Mouse (Mus musculus) olfactory bulb, adult 2 months (tissue): Measurements from ENCODE around the gene Arfgef2. TPM values are rescaled to one million over a fixed set of nuclear protein-coding genes. Genes with fewer than 3 reads are reported as not detected.

ENCODE experiments used
- H3K27ac ChIP-seq: fragments of 200-500 bp; 2 replicates; pipeline ENCODE4 v1.5.1; 2012; ENCODE audit warnings: low read depth, low read length; ENCODE audit not compliant: insufficient read depth
- H3K4me1 ChIP-seq: fragments of 200-500 bp; 2 replicates; pipeline ENCODE4 v1.6.1; 2012; ENCODE audit warnings: low read length; ENCODE audit not compliant: control insufficient read depth, insufficient read depth
- H3K4me3 ChIP-seq: fragments of 200-500 bp; 2 replicates; pipeline ENCODE4 v1.5.1; 2012; ENCODE audit warnings: mild to moderate bottlenecking, low read depth, low read length, moderate library complexity; ENCODE audit not compliant: insufficient read depth
- CTCF ChIP-seq: fragments of 200-500 bp; IDR thresholded peaks from 2 replicates; pipeline ENCODE4 v1.5.1; 2012; ENCODE audit warnings: low read depth, mild to moderate bottlenecking, low read length, moderate library complexity; ENCODE audit not compliant: insufficient read depth
- POLR2A ChIP-seq: fragments of 200-500 bp; IDR thresholded peaks from 2 replicates; pipeline ENCODE4 v1.6.1; 2012; ENCODE audit warnings: mild to moderate bottlenecking, low read depth, low read length, moderate library complexity; ENCODE audit not compliant: insufficient read depth
- WGBS: fragments of 180-500 bp; shearing (Covaris S2); methylation state at CpG from one replicate; pipeline ENCODE4 v1.1.7; 2018; 5-methylcytosine and 5-hydroxymethylcytosine counted together
- polyA plus RNA-seq: library from polyadenylated mRNA; stranded (reverse); fragments of >200 nt; gene quantifications from 2 replicates; pipeline ENCODE4 v1.2.4, GENCODE M21; 2012; ENCODE audit warnings: low replicate concordance; ENCODE audit not compliant: missing spikeins, insufficient read depth, insufficient read length

The Arfgef2 gene
- polyA plus RNA-seq, 1 experiment, result 46.0 TPM

DNA sequence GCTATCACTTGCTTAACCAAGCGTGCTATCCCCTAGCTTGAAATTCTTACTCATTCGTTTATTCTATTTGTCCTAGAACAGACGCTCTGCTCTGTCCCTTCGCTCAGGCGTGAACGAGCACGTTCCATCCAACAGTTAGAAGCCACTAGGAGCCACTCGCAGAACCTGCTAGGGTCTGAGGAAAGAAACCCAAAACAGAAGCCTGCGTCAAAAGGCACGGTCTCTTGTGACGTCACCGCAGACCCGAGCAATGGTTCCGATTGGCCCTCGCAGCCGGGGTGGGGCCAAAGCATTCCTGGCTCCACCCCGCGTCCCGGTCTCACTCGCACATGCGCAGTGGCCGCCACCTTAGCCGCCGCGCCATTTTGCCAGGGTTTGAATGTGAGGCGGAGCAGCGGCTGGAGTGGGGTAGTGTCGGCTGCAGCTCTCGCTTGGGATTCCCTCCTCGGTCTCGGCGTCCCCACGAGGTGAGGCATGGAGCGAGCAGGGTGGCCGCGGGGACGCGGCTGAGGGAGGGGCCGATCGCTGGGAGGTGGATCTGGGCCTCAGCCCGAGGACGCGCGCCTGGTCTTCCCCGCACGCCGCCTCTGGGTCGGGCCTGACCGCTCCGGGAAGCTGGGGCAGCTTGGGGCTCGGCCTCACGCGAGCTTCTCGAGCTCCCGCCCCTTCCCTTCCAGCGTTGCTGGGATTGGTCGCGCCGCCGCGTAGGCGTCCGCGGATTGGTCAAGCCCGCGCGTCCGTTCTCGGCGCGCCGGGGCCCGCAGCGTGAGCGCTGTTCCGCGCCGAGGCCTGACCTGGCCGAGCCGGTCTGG, 100.5 kb downstream of the Arfgef2 start, which contains the start of gene Cse1l:
Gene Cse1l (plus strand): TSS at position 330 of the 812 bp plus-strand sequence.
- under 1% methylated on average over 78 of the region's 80 CpGs for WGBS
- TF ChIP-seq CTCF (no peak), POLR2A (peak; percentile 79)
- Histone ChIP-seq H3K27ac (peak within 1 kb of the TSS; percentile 92), H3K4me1 (peaks cover 11% of the 10 kb centered on the region), H3K4me3 (peak within 1 kb of the TSS; percentile 79)

DNA sequence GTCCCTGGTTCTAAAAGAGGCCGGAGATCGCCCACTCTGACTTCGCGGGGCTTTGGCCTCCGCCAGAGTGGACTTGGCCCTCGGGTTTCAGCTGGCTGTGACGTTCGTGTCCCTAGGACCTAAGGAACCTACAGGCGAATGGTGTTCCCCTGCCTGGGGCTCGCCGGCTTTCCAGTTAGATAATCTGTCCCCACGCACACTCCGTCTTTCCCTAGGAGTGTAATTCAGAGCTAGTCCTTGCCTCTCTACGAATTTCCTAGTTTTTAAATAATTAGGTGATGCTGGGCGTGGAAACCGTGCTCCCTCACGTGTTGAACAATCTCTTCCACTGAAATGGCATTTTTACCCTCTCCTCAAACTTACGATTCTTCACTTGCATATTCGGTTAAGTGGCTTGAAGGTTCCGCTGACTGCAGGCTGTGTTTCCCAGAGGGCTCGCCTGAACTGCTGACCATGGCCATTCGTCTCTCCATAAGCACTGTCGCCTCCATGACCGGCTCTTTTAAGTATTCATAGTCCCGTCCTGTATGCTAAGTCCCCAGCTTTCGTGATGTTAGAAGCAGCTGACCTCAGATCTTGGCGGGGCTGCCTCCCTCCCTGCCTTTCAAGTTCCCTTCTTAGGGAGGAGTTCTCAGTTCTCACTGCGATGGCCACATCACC, 101.3 kb downstream of the Arfgef2 start:
- Histone ChIP-seq H3K4me3 (peak overlapping the region; percentile 79), H3K4me1 (peaks cover 11% of the 10 kb centered on the region), H3K27ac (peak overlapping the region; percentile 27; the same call in 1 of the 2 replicates)
- WGBS, result under 1% methylated on average over 28 of the region's 28 CpGs
- TF ChIP-seq CTCF (no peak), POLR2A (no peak)

DNA sequence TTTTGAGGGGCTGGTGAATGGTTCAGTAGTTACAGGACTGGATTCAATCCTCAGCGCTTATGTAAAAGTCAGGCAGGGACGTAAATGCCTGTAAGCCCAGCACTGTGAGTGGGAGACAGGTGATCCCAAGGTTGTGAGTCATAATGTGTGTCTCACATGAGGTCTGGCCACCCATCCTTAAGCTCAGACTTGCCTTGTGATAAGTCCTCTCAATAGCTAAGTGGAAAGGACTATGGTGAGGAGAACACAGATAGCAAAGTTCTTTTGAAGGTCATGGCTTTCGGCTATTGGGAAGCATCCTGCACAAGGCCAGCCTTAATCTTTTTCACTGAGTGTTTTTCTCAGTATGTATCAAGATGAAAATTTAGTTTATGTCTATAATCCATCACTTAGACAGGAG, 104.3 kb downstream of the Arfgef2 start:
- 93% methylated on average over 3 of the region's 3 CpGs for WGBS
- H3K4me1 ChIP-seq, result peaks cover 11% of the 10 kb centered on the region
- H3K27ac ChIP-seq, result no peak overlapping the region
- no peak overlapping the region for H3K4me3 ChIP-seq
- no peak for TF ChIP-seq CTCF
- TF ChIP-seq POLR2A, result no peak

GRCm38 (mm10) chr2:166910536-166910935, 105.1 kb downstream of the Arfgef2 start:
- WGBS, result 85% methylated on average over 8 of the region's 8 CpGs
- Histone ChIP-seq H3K27ac (no peak overlapping the region), H3K4me1 (peaks cover 9% of the 10 kb centered on the region), H3K4me3 (no peak overlapping the region)
- TF ChIP-seq POLR2A (no peak), CTCF (no peak)

DNA sequence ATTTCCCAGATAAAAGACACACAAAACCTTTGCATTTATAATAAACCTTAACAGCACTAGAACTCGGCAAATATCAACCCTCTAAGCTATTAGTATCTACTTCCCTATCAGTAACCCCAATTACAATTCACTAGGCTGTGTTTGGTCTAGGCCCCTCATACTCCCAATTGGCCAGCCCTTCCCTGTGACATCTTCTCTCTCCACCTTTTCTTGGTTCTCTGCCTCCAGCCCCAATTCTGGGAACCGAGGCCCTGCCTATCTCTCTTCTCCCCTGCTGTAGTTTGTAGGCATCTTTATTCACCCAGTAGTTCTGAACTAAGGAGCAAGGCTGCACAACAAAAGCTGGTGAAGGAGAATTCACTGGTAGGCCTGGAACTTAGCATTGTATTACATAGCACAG, 118.6 kb downstream of the Arfgef2 start:
- TF ChIP-seq POLR2A (no peak), CTCF (no peak)
- H3K4me1 ChIP-seq, result no peaks in the 10 kb centered on the region
- H3K4me3 ChIP-seq, result no peak overlapping the region
- 75% methylated on average over 2 of the region's 2 CpGs for WGBS
- no peak overlapping the region for H3K27ac ChIP-seq

DNA sequence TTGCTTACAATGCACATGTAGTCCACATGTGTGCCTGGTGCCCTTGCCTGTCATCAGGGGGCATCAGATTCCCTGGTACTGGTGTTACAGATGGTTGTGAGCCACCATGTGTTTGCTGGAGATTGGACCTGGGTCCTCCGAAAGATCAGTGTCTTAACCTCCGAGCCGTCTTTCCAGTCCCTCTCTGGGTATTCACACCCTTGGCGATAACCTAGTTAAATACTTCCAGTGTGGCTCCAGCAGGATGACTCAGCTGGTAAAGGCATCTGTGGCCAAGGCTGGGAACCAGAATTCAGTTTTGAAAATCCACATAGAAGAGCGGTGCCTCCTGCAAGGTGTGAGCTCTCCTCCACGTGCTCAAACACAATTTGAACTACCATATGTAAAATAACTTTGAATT, 128.6 kb downstream of the Arfgef2 start:
- no peak for TF ChIP-seq POLR2A
- no peak for TF ChIP-seq CTCF
- no peak overlapping the region for H3K4me3 ChIP-seq
- H3K4me1 ChIP-seq, result peaks cover 4% of the 10 kb centered on the region
- WGBS, result 72% methylated on average over 6 of the region's 6 CpGs
- H3K27ac ChIP-seq, result no peak overlapping the region

GRCm38 (mm10) chr2:166934416-166934815, 129.0 kb downstream of the Arfgef2 start:
- WGBS, result 39% methylated on average over 5 of the region's 5 CpGs
- H3K4me3 ChIP-seq, result no peak overlapping the region
- peaks cover 4% of the 10 kb centered on the region for H3K4me1 ChIP-seq
- TF ChIP-seq CTCF (no peak), POLR2A (no peak)
- H3K27ac ChIP-seq, result no peak overlapping the region

- WGBS, result 83% methylated on average over 7 of the region's 7 CpGs
- TF ChIP-seq POLR2A (no peak), CTCF (no peak)
- H3K27ac ChIP-seq, result no peak overlapping the region
- no peak overlapping the region for H3K4me3 ChIP-seq
- peaks cover 5% of the 10 kb centered on the region for H3K4me1 ChIP-seq
Observed at GRCm38 (mm10) chr2:166935582-166935981, 130.2 kb downstream of the Arfgef2 start.

GRCm38 (mm10) chr2:166936166-166936565, 130.8 kb downstream of the Arfgef2 start:
- Histone ChIP-seq H3K27ac (no peak overlapping the region), H3K4me3 (no peak overlapping the region), H3K4me1 (peaks cover 6% of the 10 kb centered on the region)
- 47% methylated on average over 2 of the region's 2 CpGs for WGBS
- TF ChIP-seq CTCF (no peak), POLR2A (no peak)
